Mouse (Mus musculus) olfactory bulb, adult 2 months (tissue): ENCODE results near the gene Phf11b. TPM values are rescaled to one million over a fixed set of nuclear protein-coding genes. Genes with fewer than 3 reads are reported as not detected.
"Not testable (repeated sequence)": the region's sequence is repeated elsewhere in the genome, so short reads cannot be mapped to it uniquely, and the experiment has no call there.

ENCODE experiments used
- H3K27ac ChIP-seq: fragments of 200-500 bp; 2 replicates; pipeline ENCODE4 v1.5.1; 2012; ENCODE audit warnings: low read depth, low read length; ENCODE audit not compliant: insufficient read depth
- H3K4me1 ChIP-seq: fragments of 200-500 bp; 2 replicates; pipeline ENCODE4 v1.6.1; 2012; ENCODE audit warnings: low read length; ENCODE audit not compliant: control insufficient read depth, insufficient read depth
- H3K4me3 ChIP-seq: fragments of 200-500 bp; 2 replicates; pipeline ENCODE4 v1.5.1; 2012; ENCODE audit warnings: mild to moderate bottlenecking, low read depth, low read length, moderate library complexity; ENCODE audit not compliant: insufficient read depth
- CTCF ChIP-seq: fragments of 200-500 bp; IDR thresholded peaks from 2 replicates; pipeline ENCODE4 v1.5.1; 2012; ENCODE audit warnings: low read depth, mild to moderate bottlenecking, low read length, moderate library complexity; ENCODE audit not compliant: insufficient read depth
- POLR2A ChIP-seq: fragments of 200-500 bp; IDR thresholded peaks from 2 replicates; pipeline ENCODE4 v1.6.1; 2012; ENCODE audit warnings: mild to moderate bottlenecking, low read depth, low read length, moderate library complexity; ENCODE audit not compliant: insufficient read depth
- WGBS: fragments of 180-500 bp; shearing (Covaris S2); methylation state at CpG from one replicate; pipeline ENCODE4 v1.1.7; 2018; 5-methylcytosine and 5-hydroxymethylcytosine counted together
- polyA plus RNA-seq: library from polyadenylated mRNA; stranded (reverse); fragments of >200 nt; gene quantifications from 2 replicates; pipeline ENCODE4 v1.2.4, GENCODE M21; 2012; ENCODE audit warnings: low replicate concordance; ENCODE audit not compliant: missing spikeins, insufficient read depth, insufficient read length

Phf11b gene
- polyA plus RNA-seq, result not detected in 2 replicates

GRCm38 (mm10) chr14:59341189-59341588 is at the start of gene Phf11b:
TSS of gene Phf11b (minus strand) at chr14:59341351.
- not testable (repeated sequence) for H3K4me3 ChIP-seq, H3K27ac ChIP-seq, H3K4me1 ChIP-seq
- WGBS, result 75% methylated on average over 1 of the region's 1 CpGs

DNA sequence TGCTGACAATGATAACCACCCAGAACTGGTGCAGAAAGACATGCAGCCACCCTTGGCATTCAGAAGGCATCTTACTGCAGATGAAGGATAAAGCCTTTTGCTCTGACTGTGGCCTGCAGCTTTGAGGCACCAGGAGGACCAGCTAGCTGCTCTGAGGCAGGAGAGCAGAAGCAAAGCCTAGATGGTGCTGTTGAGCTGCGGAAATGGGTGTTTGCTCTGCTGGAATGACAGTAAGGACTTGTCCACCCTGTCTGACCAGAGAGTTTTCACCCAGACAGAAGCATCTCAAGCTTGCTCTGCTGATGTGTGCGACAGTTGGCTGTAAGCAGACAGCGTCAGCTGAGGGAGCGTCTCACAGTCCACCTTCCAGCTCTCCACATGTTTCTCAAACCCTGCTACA is 49.0 kb upstream of the Phf11b start:
- H3K4me3 ChIP-seq, H3K27ac ChIP-seq: not testable (repeated sequence)
- 74% methylated on average over 4 of the region's 4 CpGs for WGBS

DNA sequence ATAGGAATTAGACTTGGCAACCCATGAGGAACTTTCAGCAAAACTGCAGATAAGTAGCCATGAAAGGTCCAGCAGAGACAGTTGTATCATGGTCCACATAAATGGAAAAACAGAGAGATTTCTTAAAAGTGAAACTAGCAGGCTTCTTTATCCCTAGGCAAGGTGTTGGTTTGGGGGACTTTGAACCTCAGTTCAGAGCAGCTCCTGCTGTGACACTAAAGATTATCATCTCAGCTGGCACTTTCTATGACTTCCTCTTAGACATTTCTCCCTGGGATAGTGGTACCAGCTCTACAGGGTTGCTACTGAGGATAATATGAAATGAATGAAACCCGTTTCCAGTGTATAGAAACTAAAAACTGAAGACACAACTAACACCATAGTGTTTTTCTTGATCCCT is 48.4 kb upstream of the Phf11b start:
- Histone ChIP-seq H3K4me1 (no peaks in the 10 kb centered on the region), H3K4me3 (no peak overlapping the region), H3K27ac (no peak overlapping the region)
- TF ChIP-seq CTCF (no peak), POLR2A (no peak)
- 61% methylated on average over 1 of the region's 1 CpGs for WGBS

More for the DNA sequence above, 49.0 kb upstream of the Phf11b start:
- H3K4me1 ChIP-seq, result not testable (repeated sequence)

DNA sequence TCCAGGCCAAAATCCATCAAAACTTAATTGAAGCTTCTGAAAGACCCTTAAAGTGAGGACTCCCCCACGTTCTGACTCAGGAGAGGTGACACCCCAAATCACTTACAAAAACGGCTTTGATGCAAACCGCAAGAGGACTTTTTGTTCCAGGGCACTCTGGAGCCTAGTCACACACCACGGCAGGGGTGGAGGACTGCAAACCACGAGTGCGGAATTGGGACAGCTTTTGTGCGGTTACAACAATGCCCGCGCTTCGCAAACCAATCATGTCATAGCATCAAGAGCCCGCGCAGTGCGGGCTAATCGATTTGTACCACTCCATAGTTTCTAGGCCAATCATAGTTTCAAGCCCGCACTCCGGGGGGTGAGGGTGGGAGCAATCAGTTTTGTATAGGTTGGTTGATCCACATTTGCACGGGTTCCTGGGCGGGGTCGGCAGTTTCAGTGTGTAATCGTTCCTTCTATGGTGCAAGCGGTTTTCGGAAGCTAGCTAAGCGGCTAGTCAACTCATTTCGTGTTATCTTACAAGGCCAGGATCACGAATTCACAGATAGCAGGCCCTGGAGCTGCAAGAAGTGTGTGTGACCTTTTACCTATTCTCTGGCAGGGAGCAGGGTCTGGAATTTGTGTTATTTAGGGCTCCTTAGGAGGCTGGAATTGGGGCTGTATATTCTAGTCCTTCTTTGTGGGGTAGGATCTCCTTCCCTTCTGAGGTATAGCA is 29.4 kb upstream of the Phf11b start:
- H3K4me1 ChIP-seq, result no peaks in the 10 kb centered on the region
- no peak overlapping the region for H3K4me3 ChIP-seq
- TF ChIP-seq POLR2A (no peak), CTCF (no peak)
- WGBS, result 91% methylated on average over 25 of the region's 25 CpGs
- no peak overlapping the region for H3K27ac ChIP-seq

DNA sequence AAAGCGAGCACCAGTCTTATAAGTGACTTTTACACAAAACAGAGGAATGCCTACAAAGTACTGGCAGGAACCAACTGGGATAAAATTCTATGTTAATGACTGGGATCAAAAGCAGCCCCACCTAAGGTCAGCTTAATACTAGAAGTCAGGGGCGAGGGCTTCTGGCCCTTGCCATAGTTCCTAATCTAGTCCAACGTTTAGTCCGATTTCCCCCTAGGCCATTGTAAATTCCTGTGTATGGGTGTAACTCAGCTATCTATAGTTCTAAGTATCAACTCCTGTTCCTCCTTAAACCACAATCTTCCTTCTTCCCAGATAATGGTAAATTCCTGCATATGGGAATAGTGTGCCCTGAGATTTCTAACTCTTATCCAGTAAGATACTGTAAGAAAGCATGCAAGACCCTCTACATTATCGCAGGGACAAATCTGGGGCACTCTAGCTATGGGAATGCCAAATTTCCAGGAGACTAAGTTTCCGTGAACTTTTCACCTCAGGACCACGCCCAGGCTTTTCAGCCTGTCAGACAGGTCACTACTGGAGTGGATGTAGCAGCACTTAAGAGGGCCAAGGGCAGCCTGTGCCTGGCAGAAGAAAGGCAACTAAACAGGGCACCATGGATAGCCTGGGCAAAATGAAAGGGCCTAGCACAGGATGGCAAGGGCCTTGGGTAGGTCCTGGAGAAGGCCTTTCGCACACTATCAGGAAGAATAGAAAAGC is 25.4 kb upstream of the Phf11b start:
- H3K4me1 ChIP-seq, result peaks cover 3% of the 10 kb centered on the region; the same call in 1 of the 2 replicates
- WGBS, result 94% methylated on average over 8 of the region's 8 CpGs
- H3K27ac ChIP-seq, result no peak overlapping the region
- TF ChIP-seq POLR2A (no peak), CTCF (no peak)
- no peak overlapping the region for H3K4me3 ChIP-seq

- WGBS, result 38% methylated on average over 6 of the region's 6 CpGs
- Histone ChIP-seq H3K4me3 (no peak within 1 kb of the TSS), H3K4me1 (peaks cover 3% of the 10 kb centered on the region; the same call in 1 of the 2 replicates), H3K27ac (no peak within 1 kb of the TSS)
- TF ChIP-seq POLR2A (no peak), CTCF (no peak)
These were observed 24.1 kb upstream of the Phf11b start, which contains the start of gene Phf11d for GRCm38 (mm10) chr14:59365244-59365644. TSS of gene Phf11d (minus strand) at chr14:59365470.

DNA sequence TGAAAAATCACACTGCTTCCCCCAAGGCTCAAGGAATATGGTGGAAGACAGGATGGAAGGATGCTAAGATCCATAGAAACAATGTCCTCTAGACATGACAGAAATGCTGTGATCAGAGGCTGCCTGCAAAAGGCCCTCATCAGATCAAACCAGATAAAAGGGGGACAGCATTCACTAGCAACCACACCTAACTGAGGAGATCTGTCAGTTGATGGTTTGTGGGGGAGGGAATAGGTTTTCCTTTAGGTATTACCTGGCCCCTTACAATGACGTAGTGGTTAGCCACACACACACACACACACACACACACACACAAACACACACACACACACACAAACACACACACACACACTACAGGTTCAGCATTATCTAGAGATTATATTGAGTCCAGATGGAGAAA is 1.6 kb downstream of the Phf11b start:
- 92% methylated on average over 1 of the region's 1 CpGs for WGBS
- Histone ChIP-seq H3K27ac (no peak overlapping the region), H3K4me1 (no peaks in the 10 kb centered on the region), H3K4me3 (no peak overlapping the region)
- TF ChIP-seq CTCF (no peak), POLR2A (no peak)

DNA sequence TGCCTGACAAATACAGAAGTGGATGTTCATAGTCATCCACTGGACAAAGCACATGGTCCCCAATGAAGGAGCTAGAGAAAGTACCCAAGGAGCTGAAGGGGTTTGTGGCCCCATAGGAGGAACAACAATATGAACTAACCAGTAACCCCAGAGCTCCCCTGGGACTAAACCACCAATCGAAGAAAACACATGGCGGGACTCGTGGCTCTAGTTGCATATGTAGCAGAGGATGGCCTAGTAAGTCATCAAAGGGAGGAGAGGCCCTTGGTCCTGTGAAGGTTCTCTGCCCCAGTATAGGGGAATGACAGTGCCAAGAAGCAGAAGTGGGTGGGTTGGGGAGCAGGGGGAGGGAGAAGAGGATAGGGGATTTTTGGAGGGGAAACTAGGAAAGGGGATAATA is 5.1 kb downstream of the Phf11b start:
- H3K4me1 ChIP-seq, H3K27ac ChIP-seq, H3K4me3 ChIP-seq: not testable (repeated sequence)
- 91% methylated on average over 3 of the region's 3 CpGs for WGBS

DNA sequence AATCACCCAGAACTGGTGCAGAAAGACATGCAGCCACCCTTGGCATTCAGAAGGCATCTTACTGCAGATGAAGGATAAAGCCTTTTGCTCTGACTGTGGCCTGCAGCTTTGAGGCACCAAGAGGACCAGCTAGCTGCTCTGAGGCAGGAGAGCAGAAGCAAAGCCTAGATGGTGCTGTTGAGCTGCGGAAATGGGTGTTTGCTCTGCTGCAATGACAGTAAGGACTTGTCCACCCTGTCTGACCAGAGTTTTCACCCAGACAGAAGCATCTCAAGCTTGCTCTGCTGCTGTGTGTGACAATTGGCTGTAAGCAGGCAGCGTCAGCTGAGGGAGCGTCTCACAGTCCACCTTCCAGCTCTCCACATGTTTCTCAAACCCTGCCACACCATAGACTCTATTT is 10.7 kb downstream of the Phf11b start:
- H3K27ac ChIP-seq, H3K4me1 ChIP-seq, H3K4me3 ChIP-seq: not testable (repeated sequence)
- WGBS, result 62% methylated on average over 3 of the region's 3 CpGs

DNA sequence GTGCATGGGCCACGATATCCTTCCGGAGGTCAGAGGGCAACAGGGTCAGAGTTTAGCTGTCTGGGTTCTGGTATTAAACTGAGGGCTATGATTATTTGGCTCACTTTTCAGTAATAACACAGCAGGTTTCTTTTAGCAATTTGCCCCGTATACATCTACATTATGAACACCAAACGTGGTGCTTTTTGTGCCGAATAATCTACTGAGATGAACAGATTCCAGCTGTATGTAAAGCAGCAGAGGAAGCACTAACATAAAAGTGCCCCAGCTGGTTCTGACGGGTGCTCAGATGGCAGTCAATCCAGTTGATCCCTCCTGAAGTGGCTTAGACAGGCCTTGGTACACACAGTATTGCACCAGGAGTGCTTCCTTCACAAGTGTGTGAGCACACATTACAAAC is 21.2 kb downstream of the Phf11b start:
- H3K4me1 ChIP-seq, H3K27ac ChIP-seq, H3K4me3 ChIP-seq: not testable (repeated sequence)
- whole genome bisulfite sequencing, result 80% methylated on average over 6 of the region's 6 CpGs

GRCm38 (mm10) chr14:59319036-59319435 is 22.1 kb downstream of the Phf11b start:
- not testable (repeated sequence) for H3K4me3 ChIP-seq, H3K27ac ChIP-seq, H3K4me1 ChIP-seq
- WGBS, result 94% methylated on average over 3 of the region's 3 CpGs

DNA sequence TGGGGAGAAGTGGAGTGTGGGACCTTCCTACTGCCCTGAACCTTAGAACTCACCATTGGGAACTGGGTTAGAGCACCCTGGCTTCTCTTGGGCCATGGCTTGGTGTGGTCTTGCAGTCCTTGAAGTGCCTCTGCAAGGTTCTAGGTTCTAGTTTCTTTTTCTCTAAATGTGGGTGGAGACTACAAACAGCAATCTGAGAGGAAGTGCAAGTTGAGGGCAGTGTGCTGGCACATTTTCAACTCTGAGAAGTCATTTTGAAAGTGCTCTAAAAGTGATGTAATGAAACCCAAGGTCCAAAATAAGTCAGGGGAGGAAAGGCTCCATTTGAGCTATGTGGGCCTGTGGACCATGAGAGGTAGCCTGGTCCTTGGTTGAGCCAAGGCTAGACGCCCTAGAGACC is 43.8 kb downstream of the Phf11b start, which contains the start of gene Phf11a:
Gene Phf11a, minus strand, starts transcription at position 132 of the 400 bp plus-strand sequence.
- H3K27ac ChIP-seq, result not testable (repeated sequence)
- WGBS, result 73% methylated on average over 1 of the region's 1 CpGs

DNA sequence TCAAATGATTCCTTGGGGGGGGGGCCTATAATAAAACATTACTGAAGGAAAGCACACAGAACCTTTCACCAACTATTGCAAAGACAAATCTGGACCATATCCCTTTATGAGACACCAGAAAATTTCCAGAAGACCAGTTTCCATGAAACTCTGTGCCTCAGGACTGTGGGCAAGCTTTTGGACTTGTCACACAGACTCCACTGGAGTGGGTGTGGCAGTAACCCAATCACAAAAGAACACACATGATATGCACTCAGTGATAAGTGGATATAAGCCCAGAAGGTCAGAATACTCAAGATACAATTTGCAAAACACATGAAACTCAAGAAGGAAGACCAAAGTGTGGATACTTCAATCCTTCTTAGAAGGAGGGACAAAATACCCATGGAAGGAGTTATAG is 49.4 kb downstream of the Phf11b start:
- H3K4me3 ChIP-seq, H3K4me1 ChIP-seq, H3K27ac ChIP-seq: not testable (repeated sequence)

More for the DNA sequence above, 43.8 kb downstream of the Phf11b start, which contains the start of gene Phf11a:
- not testable (repeated sequence) for H3K4me1 ChIP-seq, H3K4me3 ChIP-seq
